Mouse (Mus musculus): ENCODE data around the gene Efna5.

The Efna5 gene

GRCm38 (mm10) chr17:62606681-62607080 lies 274.4 kb downstream of the Efna5 start:
- in situ Hi-C loops (cut with MboI), result no loop called here

- in situ Hi-C loops (cut with MboI), result no loop called here
Measured at GRCm38 (mm10) chr17:62604309-62604708, 276.8 kb downstream of the Efna5 start.

- in situ Hi-C loops (cut with MboI), result no loop called here
Measured at GRCm38 (mm10) chr17:62603604-62604003, 277.5 kb downstream of the Efna5 start.

GRCm38 (mm10) chr17:62598716-62599490 lies 282.2 kb downstream of the Efna5 start:
- in situ Hi-C loops (cut with MboI), result no loop called here

- in situ Hi-C loops (cut with MboI), result no loop called here
Measured at GRCm38 (mm10) chr17:62592436-62593074, 288.6 kb downstream of the Efna5 start.

GRCm38 (mm10) chr17:62591581-62592435 lies 289.3 kb downstream of the Efna5 start:
- in situ Hi-C loops (cut with MboI), result no loop called here

- in situ Hi-C loops (cut with MboI), result no loop called here
Measured at GRCm38 (mm10) chr17:62590685-62591460, 290.2 kb downstream of the Efna5 start.

- in situ Hi-C loops (cut with MboI), result no loop called here
Measured at GRCm38 (mm10) chr17:62580127-62580526, 301.0 kb downstream of the Efna5 start.

GRCm38 (mm10) chr17:62579618-62580017 lies 301.5 kb downstream of the Efna5 start:
- in situ Hi-C loops (cut with MboI), result no loop called here

- in situ Hi-C loops (cut with MboI), result no loop called here
Measured at GRCm38 (mm10) chr17:62574499-62575265, 306.4 kb downstream of the Efna5 start.

- in situ Hi-C loops (cut with MboI), result no loop called here
Measured at GRCm38 (mm10) chr17:62570101-62570500, 311.0 kb downstream of the Efna5 start.

GRCm38 (mm10) chr17:62568019-62568418 lies 313.1 kb downstream of the Efna5 start:
- in situ Hi-C loops (cut with MboI), result no loop called here

GRCm38 (mm10) chr17:62565632-62566031 lies 315.5 kb downstream of the Efna5 start:
- in situ Hi-C loops (cut with MboI), result no loop called here

GRCm38 (mm10) chr17:62562439-62562838 lies 318.7 kb downstream of the Efna5 start:
- in situ Hi-C loops (cut with MboI), result no loop called here

- in situ Hi-C loops (cut with MboI), result no loop called here
Measured at GRCm38 (mm10) chr17:62557215-62557614, 323.9 kb downstream of the Efna5 start.
